Mouse (Mus musculus): ENCODE measurements around the gene Pou1f1.

Gene Pou1f1

DNA sequence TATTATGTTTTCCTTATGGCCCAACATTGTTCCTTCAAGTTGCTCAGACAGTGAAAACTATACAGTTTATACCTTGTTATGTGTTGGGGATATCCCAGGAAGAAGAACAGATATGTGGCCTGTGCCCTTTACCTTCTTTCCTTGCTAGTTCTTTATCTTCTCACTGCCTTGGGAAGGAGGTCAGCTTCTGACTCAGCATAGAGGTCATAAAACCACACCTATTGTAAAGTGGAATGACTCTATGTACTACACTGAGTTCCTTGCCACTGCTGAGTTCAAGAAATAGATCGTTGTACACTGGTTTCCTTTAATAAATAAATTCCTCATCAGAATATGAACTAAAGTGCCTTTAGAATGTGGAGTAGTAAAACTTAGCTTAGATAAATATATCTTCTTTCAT lies 44.6 kb downstream of the Pou1f1 start:
- no peak for DNase-seq

DNA sequence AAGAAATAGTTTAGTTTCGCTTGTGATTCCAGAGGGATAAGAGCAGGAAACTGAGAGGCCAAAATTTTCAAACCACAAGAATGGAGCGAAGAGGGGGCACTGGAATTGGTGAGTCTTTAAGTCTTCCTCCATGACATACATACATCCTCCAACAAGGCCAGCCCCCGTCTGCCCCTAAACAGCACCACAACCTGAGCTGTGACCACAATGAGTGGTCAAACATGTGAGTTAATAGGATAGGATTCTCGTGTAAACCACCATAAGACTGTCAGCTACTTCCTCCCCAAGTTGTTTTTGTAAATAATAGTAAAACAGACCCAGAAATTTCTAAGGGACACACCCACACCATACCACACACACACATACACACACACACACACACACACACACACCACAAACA lies 48.5 kb downstream of the Pou1f1 start:
- no peak for DNase-seq

DNA sequence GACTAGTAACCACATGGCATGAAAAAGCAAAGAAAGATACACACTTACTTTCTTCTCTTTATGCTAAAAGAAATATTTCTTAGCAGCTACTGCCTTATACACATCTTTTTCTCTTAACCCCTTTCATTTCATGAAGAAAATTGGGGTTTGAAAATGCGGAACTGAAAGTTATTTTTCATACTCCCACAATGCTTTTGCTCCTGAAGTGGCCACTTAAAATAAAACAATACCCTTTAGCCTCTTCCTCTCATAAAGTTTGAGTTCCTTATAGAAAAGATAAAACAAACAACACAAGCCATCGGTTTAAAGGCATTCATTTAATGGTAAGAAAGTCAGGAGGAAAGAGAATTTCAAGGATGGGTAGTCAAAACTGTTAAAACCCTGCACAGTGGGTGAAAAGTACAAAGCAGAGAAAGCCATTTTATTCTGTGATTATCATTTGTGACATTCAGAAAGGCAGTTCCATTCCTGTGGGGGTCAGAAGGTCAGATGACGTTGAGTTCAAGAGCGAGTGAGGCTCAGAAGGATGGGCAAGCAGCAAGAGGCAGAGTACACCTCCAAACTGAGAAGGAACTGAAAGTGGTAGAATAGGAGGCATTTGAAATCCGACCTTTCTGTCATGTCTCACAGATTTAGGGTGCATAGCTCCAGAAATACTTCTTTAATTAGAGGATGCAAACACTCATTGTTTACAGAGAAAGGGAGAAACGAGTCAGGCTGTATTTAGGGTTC lies 57.2 kb downstream of the Pou1f1 start:
- no peak for DNase-seq
